ENCODE assay signal across 24 mouse cellular contexts in genomic region chr2:26625419-26625818, GRCm38 (mm10). TPM values are rescaled to one million over a fixed set of nuclear protein-coding genes. Genes with fewer than 3 reads are reported as not detected.
"Had no signal": no experiment of that assay in that cellular context is flagged by ENCODE, and none has a peak within 500 bp of the region (broad histone marks: within the 10 kb centered on the region; RNA-seq: fewer than 3 reads in every experiment).

No protein-coding gene starts in this region.

- H3K27me3 ChIP-seq: midbrain, embryonic 13.5 days; midbrain, embryonic 15.5 days; neural tube, embryonic 12.5 days had no signal

- H3K9me3 ChIP-seq: midbrain, embryonic 13.5 days; midbrain, embryonic 15.5 days; neural tube, embryonic 12.5 days had no signal

- H3K36me3 ChIP-seq: midbrain, embryonic 13.5 days; midbrain, embryonic 15.5 days; neural tube, embryonic 12.5 days had no signal

- DNase-seq: lung, embryonic 14.5 days; lung, postnatal 10 days; lung, postnatal 4 days; right cerebral cortex, postnatal 14 days; right cerebral cortex, postnatal 4 days; thymus, adult 18-20 months; thymus, postnatal 14 days; thymus, postnatal 36 days had no signal

- H3K4me3 ChIP-seq: midbrain, embryonic 13.5 days; midbrain, embryonic 15.5 days; neural tube, embryonic 12.5 days had no signal

- ATAC-seq: midbrain, embryonic 13.5 days; midbrain, embryonic 15.5 days had no signal

RNA-seq across cellular contexts. Expression of gene Fam69b, which starts 2.8 kb away (rescaled TPM):
- total RNA-seq: monocyte, adult 5-6 weeks; neutrophil, adult 5-6 weeks had no signal

RNA-seq across cellular contexts. Expression of gene Gm20532, which starts 39.0 kb away (rescaled TPM):
- total RNA-seq: midbrain, postnatal 0 days; monocyte, adult 5-6 weeks; neutrophil, adult 5-6 weeks had no signal
- polyA plus RNA-seq: liver, embryonic 14.5 days; liver, embryonic 16.5 days; lung, embryonic 14.5 days; lung, embryonic 16.5 days; midbrain, embryonic 11.5 days; midbrain, embryonic 13.5 days; midbrain, embryonic 15.5 days; neural tube, embryonic 12.5 days; neural tube, embryonic 14.5 days; small intestine, adult 2 months; spleen, adult 2 months; stomach, embryonic 14.5 days; stomach, embryonic 16.5 days; thymus, postnatal 0 days had no signal

RNA-seq across cellular contexts. Expression of gene Egfl7, which starts 45.6 kb away (rescaled TPM):
- total RNA-seq: monocyte, adult 5-6 weeks had no signal

RNA-seq across cellular contexts. Expression of gene Lcn4, which starts 45.7 kb away (rescaled TPM):
- total RNA-seq: midbrain, postnatal 0 days; monocyte, adult 5-6 weeks had no signal
- polyA plus RNA-seq: liver, embryonic 14.5 days; liver, embryonic 16.5 days; lung, embryonic 14.5 days; lung, embryonic 16.5 days; midbrain, embryonic 11.5 days; midbrain, embryonic 13.5 days; midbrain, embryonic 15.5 days; midbrain, postnatal 0 days; neural tube, embryonic 12.5 days; neural tube, embryonic 14.5 days; small intestine, adult 2 months; stomach, embryonic 14.5 days; stomach, embryonic 16.5 days had no signal
